Mouse (Mus musculus) midbrain, embryonic 13.5 days (tissue): Measurements from ENCODE around the gene F11. TPM values are rescaled to one million over a fixed set of nuclear protein-coding genes. Genes with fewer than 3 reads are reported as not detected.

Experiments used
- ATAC-seq: fragments of 200-750 bp; cut with Nextera tagmentation; 2 replicates; pipeline ENCODE4 v1.8.0; 2017; ENCODE audit warnings: mild to moderate bottlenecking, moderate TSS enrichment, moderate library complexity
- H3K27ac ChIP-seq: fragments of 300-500 bp; sonication (generic); 2 replicates; pipeline ENCODE4 v1.5.1; 2015; ENCODE audit warnings: inconsistent platforms, mild to moderate bottlenecking, moderate library complexity
- H3K27me3 ChIP-seq: fragments of 300-500 bp; sonication (generic); 2 replicates; pipeline ENCODE4 v1.6.1; 2015; ENCODE audit warnings: mild to moderate bottlenecking, inconsistent platforms
- H3K36me3 ChIP-seq: fragments of 300-500 bp; sonication (generic); 2 replicates; pipeline ENCODE4 v1.6.1; 2015; ENCODE audit warnings: mild to moderate bottlenecking, inconsistent platforms
- H3K4me1 ChIP-seq: fragments of 300-500 bp; sonication (generic); replicated peaks from 2 replicates; pipeline ENCODE4 v1.6.1; 2015; ENCODE audit warnings: inconsistent platforms
- H3K4me2 ChIP-seq: fragments of 300-500 bp; sonication (generic); replicated peaks from 2 replicates; pipeline ENCODE4 v1.6.1; 2015; ENCODE audit warnings: moderate library complexity, mild to moderate bottlenecking, inconsistent platforms
- H3K4me3 ChIP-seq: fragments of 300-500 bp; sonication (generic); replicated peaks from 2 replicates; pipeline ENCODE4 v1.5.1; 2015; ENCODE audit warnings: mild to moderate bottlenecking, inconsistent platforms
- H3K9ac ChIP-seq: fragments of 300-500 bp; sonication (generic); replicated peaks from 2 replicates; pipeline ENCODE4 v1.6.1; 2015; ENCODE audit warnings: mild to moderate bottlenecking, inconsistent platforms
- H3K9me3 ChIP-seq: fragments of 300-500 bp; sonication (generic); 2 replicates; pipeline ENCODE4 v1.6.1; 2016; ENCODE audit warnings: mild to moderate bottlenecking, inconsistent platforms
- WGBS: fragments of 180-500 bp; shearing (Covaris S2); methylation state at CpG from one replicate; pipeline ENCODE4 v1.1.7; 2015; 5-methylcytosine and 5-hydroxymethylcytosine counted together
- polyA plus RNA-seq: library from polyadenylated mRNA; unstranded; fragments of >200 nt; fragmentation: Nextera tagmentation; extraction: Ambion mirVana; gene quantifications from 2 replicates; pipeline ENCODE4 v1.2.1, GENCODE M21; 2015

F11 gene
- polyA plus RNA-seq, 1 experiment from 2014 or later = 0.07 TPM

GRCm38 (mm10) chr8:45236164-45236912 is 25.5 kb downstream of the F11 start:
- H3K27ac ChIP-seq = no peak overlapping the region
- ATAC-seq = peak; percentile 84
- no peaks in the 10 kb centered on the region for H3K36me3 ChIP-seq
- H3K4me1 ChIP-seq = peaks cover 6% of the 10 kb centered on the region; the same call in 1 of the 2 replicates
- H3K27me3 ChIP-seq = no peaks in the 10 kb centered on the region
- H3K4me3 ChIP-seq = peak overlapping the region; percentile 22
- WGBS = 21% methylated on average over 14 of the region's 14 CpGs
- no peaks in the 10 kb centered on the region for H3K9me3 ChIP-seq
- no peak overlapping the region for H3K9ac ChIP-seq
- peak overlapping the region; percentile 51 for H3K4me2 ChIP-seq

GRCm38 (mm10) chr8:45235228-45235627 is 26.6 kb downstream of the F11 start:
- no peak overlapping the region for H3K9ac ChIP-seq
- H3K27me3 ChIP-seq = no peaks in the 10 kb centered on the region
- 85% methylated on average over 6 of the region's 6 CpGs for WGBS
- no peak for ATAC-seq
- peaks cover 6% of the 10 kb centered on the region; the same call in 1 of the 2 replicates for H3K4me1 ChIP-seq
- H3K36me3 ChIP-seq = no peaks in the 10 kb centered on the region
- no peak overlapping the region for H3K27ac ChIP-seq
- H3K4me2 ChIP-seq = no peak overlapping the region
- H3K4me3 ChIP-seq = no peak overlapping the region
- H3K9me3 ChIP-seq = no peaks in the 10 kb centered on the region

- Histone ChIP-seq H3K9ac (no peak overlapping the region), H3K36me3 (no peaks in the 10 kb centered on the region), H3K4me1 (peaks cover 6% of the 10 kb centered on the region; the same call in 1 of the 2 replicates), H3K4me2 (no peak overlapping the region), H3K4me3 (no peak overlapping the region), H3K27me3 (no peaks in the 10 kb centered on the region), H3K27ac (no peak overlapping the region), H3K9me3 (no peaks in the 10 kb centered on the region)
- 73% methylated on average over 3 of the region's 3 CpGs for WGBS
- no peak for ATAC-seq
Measured at GRCm38 (mm10) chr8:45233256-45233655, 28.6 kb downstream of the F11 start.

DNA sequence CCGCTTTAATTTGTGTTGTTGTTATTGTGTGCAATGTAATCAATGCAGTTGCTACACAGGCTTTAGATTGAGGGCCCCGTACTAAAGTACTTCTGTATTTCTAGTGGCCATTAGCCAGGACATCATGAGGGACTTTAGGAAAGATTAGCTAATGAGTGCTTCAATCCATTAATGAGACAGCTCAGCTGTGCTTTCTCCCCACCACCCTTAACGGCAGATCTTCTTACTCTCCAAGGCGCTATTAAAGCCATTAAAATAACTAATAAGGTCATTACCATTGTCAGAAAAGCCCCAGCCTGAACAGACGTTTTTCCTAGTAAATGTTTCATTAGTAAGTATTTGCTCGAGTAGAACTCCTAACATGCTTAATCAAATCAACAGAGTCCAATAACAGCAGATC is 59.4 kb downstream of the F11 start:
- Histone ChIP-seq H3K4me2 (no peak overlapping the region), H3K9ac (no peak overlapping the region), H3K4me1 (no peaks in the 10 kb centered on the region), H3K27me3 (no peaks in the 10 kb centered on the region), H3K4me3 (no peak overlapping the region), H3K9me3 (no peaks in the 10 kb centered on the region), H3K27ac (no peak overlapping the region), H3K36me3 (no peaks in the 10 kb centered on the region)
- ATAC-seq = no peak
- WGBS = 58% methylated on average over 6 of the region's 6 CpGs

GRCm38 (mm10) chr8:45201605-45202004 is 60.2 kb downstream of the F11 start:
- Histone ChIP-seq H3K9me3 (no peaks in the 10 kb centered on the region), H3K9ac (no peak overlapping the region), H3K27me3 (no peaks in the 10 kb centered on the region), H3K27ac (no peak overlapping the region), H3K4me3 (no peak overlapping the region), H3K4me1 (no peaks in the 10 kb centered on the region), H3K4me2 (no peak overlapping the region), H3K36me3 (no peaks in the 10 kb centered on the region)
- no peak for ATAC-seq
- WGBS = 83% methylated on average over 5 of the region's 5 CpGs

- WGBS = 86% methylated on average over 5 of the region's 5 CpGs
- Histone ChIP-seq H3K4me2 (no peak overlapping the region), H3K36me3 (no peaks in the 10 kb centered on the region), H3K4me3 (no peak overlapping the region), H3K4me1 (no peaks in the 10 kb centered on the region), H3K9ac (no peak overlapping the region), H3K9me3 (no peaks in the 10 kb centered on the region), H3K27me3 (no peaks in the 10 kb centered on the region), H3K27ac (no peak overlapping the region)
- ATAC-seq = no peak
Measured at GRCm38 (mm10) chr8:45197294-45197693, 64.5 kb downstream of the F11 start.

GRCm38 (mm10) chr8:45195954-45196526 is 65.8 kb downstream of the F11 start:
- 61% methylated on average over 8 of the region's 8 CpGs for WGBS
- no peaks in the 10 kb centered on the region for H3K9me3 ChIP-seq
- H3K4me2 ChIP-seq = 0 out of 2 replicates have a peak overlapping the region, but pooled peaks have one; percentile 13
- no peak overlapping the region; the same call in 1 of the 2 replicates for H3K27ac ChIP-seq
- no peak overlapping the region for H3K9ac ChIP-seq
- H3K36me3 ChIP-seq = no peaks in the 10 kb centered on the region
- no peak overlapping the region for H3K4me3 ChIP-seq
- H3K27me3 ChIP-seq = no peaks in the 10 kb centered on the region
- no peaks in the 10 kb centered on the region for H3K4me1 ChIP-seq
- 0 out of 2 replicates have a peak, but pooled peaks have one; percentile 58 for ATAC-seq

Other genes starting within 250 kb of the F11 start
- 0.45 and 0.62 TPM in 2 replicates for gene Mtnr1a, start 192.9 kb downstream of the F11 start, polyA plus RNA-seq
- 0.04 TPM in 1 of 2 replicates, not detected in the other for gene Klkb1, start 32.8 kb upstream of the F11 start, polyA plus RNA-seq
- not detected in 2 replicates for gene Gm45753, start 46.4 kb upstream of the F11 start, polyA plus RNA-seq
- gene Cyp4v3, start 71.2 kb upstream of the F11 start, polyA plus RNA-seq = 1.9 and 2.3 TPM in 2 replicates
- gene Fam149a, start 120.3 kb upstream of the F11 start, polyA plus RNA-seq = 4.9 TPM in 2 replicates
- 0.46 and 1.0 TPM in 2 replicates for gene Tlr3, start 149.0 kb upstream of the F11 start, polyA plus RNA-seq
- gene Sorbs2, start 245.8 kb upstream of the F11 start, polyA plus RNA-seq = 77.9 and 79.9 TPM in 2 replicates